Mouse (Mus musculus) layer of hippocampus, adult 9-10 months (tissue): ENCODE measurements around the gene Klhdc8a.

Experiments used
- DNase-seq: peaks from one replicate; pipeline ENCODE4 v3.0.0; 2022; ENCODE audit warnings: low spot score

Gene Klhdc8a

GRCm38 (mm10) chr1:132290921-132291675, 7.3 kb upstream of the Klhdc8a start:
- no peak for DNase-seq

- no peak for DNase-seq
Measured at GRCm38 (mm10) chr1:132291706-132292105, 6.7 kb upstream of the Klhdc8a start.

- no peak for DNase-seq
Measured at GRCm38 (mm10) chr1:132292318-132293129, 5.9 kb upstream of the Klhdc8a start.

GRCm38 (mm10) chr1:132295506-132295905, 2.9 kb upstream of the Klhdc8a start:
- no peak for DNase-seq

GRCm38 (mm10) chr1:132296051-132296450, 2.4 kb upstream of the Klhdc8a start:
- no peak for DNase-seq

- DNase-seq = no peak
Measured at GRCm38 (mm10) chr1:132298801-132299464, 507 bp downstream of the Klhdc8a start.

GRCm38 (mm10) chr1:132299744-132300143, 1.3 kb downstream of the Klhdc8a start:
- no peak for DNase-seq

- DNase-seq = no peak
Measured at GRCm38 (mm10) chr1:132301242-132301641, 2.8 kb downstream of the Klhdc8a start.

GRCm38 (mm10) chr1:132302341-132302866, 4.0 kb downstream of the Klhdc8a start:
- no peak for DNase-seq

- no peak for DNase-seq
Measured at GRCm38 (mm10) chr1:132304618-132305214, 6.3 kb downstream of the Klhdc8a start.

GRCm38 (mm10) chr1:132306160-132306559, 7.7 kb downstream of the Klhdc8a start:
- no peak for DNase-seq

GRCm38 (mm10) chr1:132306808-132307207, 8.4 kb downstream of the Klhdc8a start:
- DNase-seq = no peak

GRCm38 (mm10) chr1:132307962-132308361, 9.5 kb downstream of the Klhdc8a start:
- no peak for DNase-seq

GRCm38 (mm10) chr1:132308674-132309073, 10.2 kb downstream of the Klhdc8a start:
- DNase-seq = no peak

GRCm38 (mm10) chr1:132310754-132311153, 12.3 kb downstream of the Klhdc8a start:
- DNase-seq = no peak

GRCm38 (mm10) chr1:132311174-132311859, 12.9 kb downstream of the Klhdc8a start:
- no peak for DNase-seq

GRCm38 (mm10) chr1:132312043-132312442, 13.6 kb downstream of the Klhdc8a start:
- DNase-seq = no peak

- DNase-seq = peak; percentile 51
Measured at GRCm38 (mm10) chr1:132312703-132313102, 14.3 kb downstream of the Klhdc8a start.

GRCm38 (mm10) chr1:132315889-132316624, 17.6 kb downstream of the Klhdc8a start, which contains the start of gene Nuak2:
Nuak2 (plus strand) TSS chr1:132316126.
- DNase-seq = no peak

- no peak for DNase-seq
Measured at GRCm38 (mm10) chr1:132316625-132316994, 18.2 kb downstream of the Klhdc8a start.

- DNase-seq = no peak
Measured at GRCm38 (mm10) chr1:132317413-132317812, 19.0 kb downstream of the Klhdc8a start.
